Mouse (Mus musculus): ENCODE measurements at regions not wholly inside any gene's neighbourhood (a gene's known extent, or its start where the extent isn't known, plus 50 kb on each side); places are given as distances from the start of the nearest gene placed in this dataset.

- DNase-seq (ENCODE audit: low spot score in 2 of 2) = no peak
These were observed 69.8 kb upstream of the Itga4 start for GRCm38 (mm10) chr2:79185234-79186101.

- DNase-seq (ENCODE audit: low spot score in 2 of 2) = no peak
These were observed 68.3 kb upstream of the Itga4 start for GRCm38 (mm10) chr2:79186878-79187277.

- no peak for DNase-seq (ENCODE audit: low spot score in 2 of 2)
These were observed 66.6 kb upstream of the Itga4 start for GRCm38 (mm10) chr2:79188511-79189193.

- no peak for DNase-seq (ENCODE audit: low spot score in 2 of 2)
These were observed 61.4 kb upstream of the Itga4 start for GRCm38 (mm10) chr2:79193851-79194250.

- no peak for DNase-seq (ENCODE audit: low spot score in 2 of 2)
These were observed 53.5 kb upstream of the Itga4 start for GRCm38 (mm10) chr2:79201677-79202076.

Data from frontal cortex, postnatal 25 days (tissue).